Mouse (Mus musculus) megakaryocyte, embryonic 14.5 days (primary cell): ENCODE measurements at regions not wholly inside any gene's neighbourhood (a gene's known extent, or its start where the extent isn't known, plus 50 kb on each side); places are given as distances from the start of the nearest gene placed in this dataset.

ENCODE experiments used
- FLI1 ChIP-seq: IDR thresholded peaks from 2 replicates; pipeline ENCODE4 v1.6.1; 2012; ENCODE audit warnings: low read length, inconsistent platforms, mixed read lengths
- GATA1 ChIP-seq: IDR thresholded peaks from 3 replicates; pipeline ENCODE4 v1.6.1; 2012; ENCODE audit warnings: mixed read lengths, low read length, inconsistent platforms, borderline replicate concordance

DNA sequence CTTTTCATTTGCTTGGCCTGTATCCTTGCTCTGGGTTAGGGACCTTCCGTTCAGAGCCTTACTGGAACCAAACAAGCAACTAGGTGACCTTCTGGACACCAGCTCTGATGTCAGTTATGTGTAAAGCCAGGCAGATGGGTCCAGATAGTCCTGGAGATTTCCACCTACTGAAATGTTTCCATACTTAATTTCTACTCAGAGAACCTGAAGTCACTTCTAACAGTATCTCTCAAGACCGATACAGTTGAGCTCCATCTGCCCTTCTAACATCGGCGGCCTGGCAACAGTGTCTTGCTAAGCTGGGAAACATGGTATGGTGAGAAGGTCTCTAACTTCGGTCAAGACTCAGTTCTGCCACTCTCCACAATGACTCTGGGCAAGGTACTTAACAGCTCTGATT, 189.7 kb upstream of the Rgma start:
- no peak for TF ChIP-seq GATA1
- TF ChIP-seq FLI1 = no peak
